Mouse (Mus musculus): ENCODE data around the gene Ccdc69.

- no peak for TF ChIP-seq CTCF (IDR thresholded peaks at IDR 0.05; ENCODE audit: control insufficient read depth, insufficient read depth, insufficient read length)
- TF ChIP-seq MYOG (IDR thresholded peaks at IDR 0.05; ENCODE audit: control insufficient read depth, extremely low read depth, insufficient read length) = no peak
- no peak for TF ChIP-seq MYOD1 (IDR thresholded peaks at IDR 0.05; ENCODE audit: control insufficient read depth, insufficient read length, low read depth)
- TF ChIP-seq CEBPB (IDR thresholded peaks at IDR 0.05; ENCODE audit: low read depth) = no peak
- TF ChIP-seq MAX (IDR thresholded peaks at IDR 0.05) = no peak
- TF ChIP-seq USF1 (IDR thresholded peaks at IDR 0.05; ENCODE audit: low read depth) = no peak
These were observed 50.6 kb downstream of the Ccdc69 start for GRCm38 (mm10) chr11:55027204-55027855.
